Mouse (Mus musculus): ENCODE results near the gene 9430097D07Rik. TPM values are rescaled to one million over a fixed set of nuclear protein-coding genes. Genes with fewer than 3 reads are reported as not detected.

Gene 9430097D07Rik
- polyA plus RNA-seq, 1 experiment from 2014 or later: not detected

DNA sequence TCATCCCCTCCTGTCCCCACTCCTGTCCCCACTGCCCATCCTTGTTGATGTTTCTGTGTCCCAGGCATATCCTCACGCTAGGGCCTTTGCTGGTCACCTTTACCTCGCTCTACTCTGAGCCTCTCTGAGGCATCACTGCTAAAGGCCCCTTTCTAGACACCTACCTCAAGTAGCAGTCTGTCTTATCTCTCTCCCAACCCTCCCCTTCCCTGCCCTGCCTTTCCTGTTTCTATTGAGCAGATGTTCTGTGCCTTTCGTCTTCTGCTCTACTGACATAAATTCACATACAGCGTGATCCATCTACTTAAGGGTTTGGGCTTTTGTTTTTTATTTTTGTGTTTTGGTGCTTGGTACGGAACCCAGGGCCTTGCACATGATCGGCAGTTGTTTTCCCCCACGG lies 19.5 kb downstream of the 9430097D07Rik start:
- H3K9ac ChIP-seq: no peak overlapping the region
- no peak overlapping the region for H3K4me3 ChIP-seq (replicated peaks)
- no peak overlapping the region for H3K27ac ChIP-seq (replicated peaks)
- no peak overlapping the region for H3K4me2 ChIP-seq
- WGBS (ENCODE audit: insufficient replicate concordance): 40% methylated on average over 7 of the region's 7 CpGs
- ATAC-seq (ENCODE audit: insufficient read depth): no peak
- H3K27me3 ChIP-seq: no peaks in the 10 kb centered on the region
- no peaks in the 10 kb centered on the region for H3K36me3 ChIP-seq (replicated peaks)
- H3K4me1 ChIP-seq (replicated peaks): peaks cover 20% of the 10 kb centered on the region
- H3K9me3 ChIP-seq (replicated peaks): no peaks in the 10 kb centered on the region

DNA sequence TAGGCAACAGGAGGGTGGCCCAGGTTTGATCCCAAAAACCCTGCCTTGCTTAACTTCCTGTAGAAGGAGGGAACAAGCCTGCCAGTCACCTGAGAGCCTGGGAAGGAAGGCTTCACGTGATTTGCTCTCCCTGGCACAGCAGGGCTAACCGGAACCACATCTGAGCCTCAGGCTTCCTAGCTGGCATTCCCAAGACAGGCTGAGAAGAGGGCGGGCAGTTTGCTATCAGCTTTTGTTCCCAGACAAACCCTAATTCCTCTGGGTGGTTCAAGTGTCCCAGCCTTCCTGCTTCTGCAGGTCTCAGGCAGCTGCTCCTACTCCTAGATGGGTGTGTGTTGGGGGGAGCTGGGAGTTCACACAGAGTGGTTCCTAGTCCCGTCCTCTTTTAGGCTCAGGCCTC lies 20.0 kb downstream of the 9430097D07Rik start:
- Histone ChIP-seq H3K9me3 (replicated peaks) (no peaks in the 10 kb centered on the region), H3K4me2 (no peak overlapping the region), H3K27me3 (no peaks in the 10 kb centered on the region), H3K27ac (replicated peaks) (no peak overlapping the region), H3K4me3 (replicated peaks) (no peak overlapping the region), H3K4me1 (replicated peaks) (peaks cover 17% of the 10 kb centered on the region), H3K9ac (no peak overlapping the region), H3K36me3 (replicated peaks) (no peaks in the 10 kb centered on the region)
- ATAC-seq (ENCODE audit: insufficient read depth): no peak
- WGBS (ENCODE audit: insufficient replicate concordance): 43% methylated on average over 4 of the region's 4 CpGs

DNA sequence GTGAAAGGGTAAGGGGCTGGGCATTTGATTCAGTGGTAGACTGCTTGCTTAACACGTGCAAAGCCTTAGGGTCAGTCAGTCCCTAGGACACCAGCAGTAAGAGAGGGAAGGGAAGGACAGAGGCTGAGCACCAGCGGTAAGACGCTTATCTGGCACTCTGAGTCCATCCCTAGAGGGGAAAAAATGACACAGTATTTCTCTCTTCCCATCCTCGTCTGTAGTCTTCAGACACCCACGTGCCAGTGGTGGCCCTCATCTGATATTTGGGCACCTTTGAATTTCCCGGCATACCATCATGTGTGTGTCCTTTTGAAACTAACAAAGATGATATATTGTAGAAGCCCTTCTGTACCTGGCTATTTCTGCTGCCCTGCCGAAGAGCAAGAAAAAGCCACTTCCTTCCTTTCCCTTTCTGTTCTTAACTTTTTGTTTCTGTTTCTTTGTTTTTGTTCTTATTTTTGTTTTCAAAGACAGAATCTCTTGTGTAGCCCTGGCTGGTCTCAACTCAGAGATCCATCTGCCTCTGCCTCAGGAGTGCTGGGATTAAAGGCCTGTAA lies 21.8 kb downstream of the 9430097D07Rik start:
- no peak overlapping the region for H3K9ac ChIP-seq
- H3K4me2 ChIP-seq: no peak overlapping the region
- 20% methylated on average over 7 of the region's 7 CpGs for WGBS (ENCODE audit: insufficient replicate concordance)
- no peak overlapping the region for H3K4me3 ChIP-seq (replicated peaks)
- no peaks in the 10 kb centered on the region for H3K36me3 ChIP-seq (replicated peaks)
- no peak overlapping the region for H3K27ac ChIP-seq (replicated peaks)
- ATAC-seq (ENCODE audit: insufficient read depth): no peak
- no peaks in the 10 kb centered on the region for H3K9me3 ChIP-seq (replicated peaks)
- H3K4me1 ChIP-seq (replicated peaks): 0 out of 2 replicates have a peak, but pooled peaks cover 7% of the 10 kb centered on the region
- no peaks in the 10 kb centered on the region for H3K27me3 ChIP-seq

DNA sequence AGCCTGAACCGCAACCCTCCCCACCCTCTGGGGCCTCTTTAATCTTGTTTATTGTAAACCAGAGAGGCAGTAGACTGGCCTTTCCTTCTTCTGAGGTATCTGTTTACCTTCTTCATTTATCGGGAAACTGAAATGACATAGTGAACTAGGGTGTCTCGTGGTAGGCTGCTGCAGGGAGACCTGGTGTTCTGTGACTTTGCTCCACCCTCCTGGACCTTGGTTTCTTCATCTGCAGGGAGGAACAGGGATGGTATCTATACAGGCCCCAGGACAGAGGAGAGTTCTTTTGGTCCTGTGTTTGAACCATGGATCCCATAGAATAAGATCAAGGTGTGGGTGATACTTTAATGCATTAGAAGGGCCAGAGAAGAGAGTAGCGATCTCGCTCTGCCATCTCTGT lies 24.2 kb downstream of the 9430097D07Rik start:
- H3K9ac ChIP-seq: no peak overlapping the region
- no peak overlapping the region for H3K4me3 ChIP-seq (replicated peaks)
- no peak for ATAC-seq (ENCODE audit: insufficient read depth)
- no peaks in the 10 kb centered on the region for H3K36me3 ChIP-seq (replicated peaks)
- H3K4me1 ChIP-seq (replicated peaks): peaks cover 12% of the 10 kb centered on the region
- WGBS (ENCODE audit: insufficient replicate concordance): 75% methylated on average over 5 of the region's 5 CpGs
- H3K27me3 ChIP-seq: no peaks in the 10 kb centered on the region
- H3K27ac ChIP-seq (replicated peaks): no peak overlapping the region
- H3K9me3 ChIP-seq (replicated peaks): no peaks in the 10 kb centered on the region
- no peak overlapping the region for H3K4me2 ChIP-seq

DNA sequence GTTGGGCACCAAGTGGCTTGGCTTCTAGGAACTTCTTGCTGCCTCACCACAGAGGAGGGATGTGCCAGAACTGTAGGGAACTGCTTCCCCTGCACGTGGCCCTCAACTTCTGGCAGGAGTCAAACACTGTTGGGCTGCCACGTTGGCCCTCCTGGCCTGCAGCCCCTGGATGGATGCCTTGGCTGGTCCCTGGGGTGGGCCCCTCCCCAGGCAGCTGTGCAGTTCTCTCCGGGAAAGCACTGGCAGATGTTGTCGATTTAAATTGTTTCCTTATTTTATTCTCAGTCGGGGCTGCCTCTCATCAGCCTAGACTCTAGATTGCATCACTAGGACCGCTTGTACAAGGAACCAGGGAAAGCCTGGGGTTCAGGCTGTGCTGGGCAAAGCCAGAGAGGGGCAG lies 25.7 kb downstream of the 9430097D07Rik start:
- no peak overlapping the region for H3K4me3 ChIP-seq (replicated peaks)
- no peaks in the 10 kb centered on the region for H3K27me3 ChIP-seq
- H3K27ac ChIP-seq (replicated peaks): no peak overlapping the region
- H3K9me3 ChIP-seq (replicated peaks): no peaks in the 10 kb centered on the region
- no peaks in the 10 kb centered on the region for H3K36me3 ChIP-seq (replicated peaks)
- H3K4me2 ChIP-seq: no peak overlapping the region
- no peak for ATAC-seq (ENCODE audit: insufficient read depth)
- peaks cover 9% of the 10 kb centered on the region for H3K4me1 ChIP-seq (replicated peaks)
- 52% methylated on average over 6 of the region's 6 CpGs for WGBS (ENCODE audit: insufficient replicate concordance)
- H3K9ac ChIP-seq: no peak overlapping the region

DNA sequence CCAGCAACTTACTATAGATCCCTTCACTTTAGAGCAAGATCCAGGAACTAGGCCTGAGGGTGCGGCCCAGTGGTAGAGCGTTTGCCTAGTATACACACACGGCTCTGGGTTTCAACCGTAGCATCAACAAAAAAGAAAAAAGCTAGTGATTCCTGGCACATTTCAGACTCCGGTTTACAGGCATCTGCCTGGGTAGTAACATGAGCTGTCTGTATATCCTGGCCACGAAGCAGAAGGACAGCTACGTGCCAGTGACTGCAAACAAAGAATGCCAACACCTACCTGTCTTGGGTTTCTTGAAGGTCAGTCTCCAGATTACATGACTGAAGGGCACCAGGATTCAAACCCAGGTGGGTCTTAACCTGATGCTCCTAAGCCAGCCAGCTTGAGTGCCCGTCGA lies 26.3 kb downstream of the 9430097D07Rik start:
- Histone ChIP-seq H3K9me3 (replicated peaks) (no peaks in the 10 kb centered on the region), H3K4me2 (no peak overlapping the region), H3K27ac (replicated peaks) (no peak overlapping the region), H3K4me1 (replicated peaks) (peaks cover 9% of the 10 kb centered on the region), H3K36me3 (replicated peaks) (no peaks in the 10 kb centered on the region), H3K9ac (no peak overlapping the region), H3K4me3 (replicated peaks) (no peak overlapping the region), H3K27me3 (no peaks in the 10 kb centered on the region)
- ATAC-seq (ENCODE audit: insufficient read depth): no peak
- WGBS (ENCODE audit: insufficient replicate concordance): 76% methylated on average over 9 of the region's 9 CpGs

DNA sequence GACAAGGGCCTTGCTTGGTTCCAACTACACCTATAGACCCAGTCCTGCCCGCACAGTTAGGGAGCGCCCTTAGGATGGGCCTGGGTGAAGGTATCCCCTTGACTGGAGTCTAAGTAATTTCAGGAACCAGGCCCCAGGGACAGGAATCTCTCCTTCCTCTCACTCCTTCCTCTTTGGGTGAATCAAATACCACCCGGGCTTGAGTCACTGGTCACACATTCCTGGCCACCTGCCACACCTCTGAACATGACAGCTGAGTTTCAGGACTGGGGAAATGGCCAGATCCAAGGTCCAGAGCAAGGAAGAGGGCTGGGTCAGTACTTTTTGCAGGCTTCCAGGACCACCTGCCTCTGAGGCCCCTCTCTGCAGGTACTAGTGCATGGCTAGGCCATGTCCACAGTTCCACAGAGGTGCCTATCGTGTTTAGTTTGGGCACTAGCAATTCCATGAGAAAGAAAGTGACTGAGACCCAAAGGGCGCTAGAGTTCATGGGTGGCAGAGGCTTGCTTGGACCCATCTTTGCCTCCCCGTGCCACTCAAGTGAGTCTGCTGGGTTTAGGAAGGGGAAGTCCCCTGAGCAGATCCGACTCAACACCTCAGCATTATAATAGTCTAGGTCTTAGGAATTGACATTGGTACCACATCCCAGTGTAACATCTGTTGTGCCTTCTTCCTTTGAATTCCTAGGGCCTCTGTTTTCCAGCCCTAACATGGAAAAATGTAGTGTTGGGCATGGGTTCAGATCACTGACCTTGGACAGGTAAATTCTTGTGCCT lies 27.3 kb downstream of the 9430097D07Rik start:
- ATAC-seq (ENCODE audit: insufficient read depth): no peak
- Histone ChIP-seq H3K4me2 (no peak overlapping the region), H3K9ac (no peak overlapping the region), H3K27ac (replicated peaks) (no peak overlapping the region), H3K27me3 (no peaks in the 10 kb centered on the region), H3K9me3 (replicated peaks) (no peaks in the 10 kb centered on the region), H3K4me3 (replicated peaks) (no peak overlapping the region), H3K4me1 (replicated peaks) (peaks cover 5% of the 10 kb centered on the region), H3K36me3 (replicated peaks) (no peaks in the 10 kb centered on the region)
- 51% methylated on average over 7 of the region's 7 CpGs for WGBS (ENCODE audit: insufficient replicate concordance)

DNA sequence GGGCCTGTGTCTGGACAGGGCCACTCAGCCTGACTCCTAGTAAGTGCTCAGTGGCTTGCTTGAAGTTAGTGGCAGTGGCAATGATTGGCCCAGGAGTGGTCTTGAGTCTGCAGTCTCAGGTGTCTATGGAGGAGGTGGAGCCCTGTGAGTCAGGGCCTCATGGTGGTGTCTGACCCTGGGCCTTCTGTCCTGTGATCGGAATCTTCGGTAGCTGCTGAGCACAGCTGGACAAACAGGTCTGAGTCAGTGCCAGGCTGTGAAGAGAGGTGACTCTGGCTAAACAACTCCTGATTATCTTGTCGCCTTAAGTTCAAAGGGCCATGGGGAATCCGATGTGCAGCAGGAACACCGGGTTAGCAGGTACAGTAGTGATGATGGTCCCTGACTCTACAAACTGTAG lies 28.1 kb downstream of the 9430097D07Rik start:
- no peak overlapping the region for H3K4me2 ChIP-seq
- H3K27me3 ChIP-seq: no peaks in the 10 kb centered on the region
- no peak overlapping the region for H3K27ac ChIP-seq (replicated peaks)
- no peak overlapping the region for H3K4me3 ChIP-seq (replicated peaks)
- no peak overlapping the region for H3K9ac ChIP-seq
- ATAC-seq (ENCODE audit: insufficient read depth): no peak
- peaks cover 5% of the 10 kb centered on the region for H3K4me1 ChIP-seq (replicated peaks)
- H3K36me3 ChIP-seq (replicated peaks): no peaks in the 10 kb centered on the region
- no peaks in the 10 kb centered on the region for H3K9me3 ChIP-seq (replicated peaks)
- 70% methylated on average over 5 of the region's 5 CpGs for WGBS (ENCODE audit: insufficient replicate concordance)

DNA sequence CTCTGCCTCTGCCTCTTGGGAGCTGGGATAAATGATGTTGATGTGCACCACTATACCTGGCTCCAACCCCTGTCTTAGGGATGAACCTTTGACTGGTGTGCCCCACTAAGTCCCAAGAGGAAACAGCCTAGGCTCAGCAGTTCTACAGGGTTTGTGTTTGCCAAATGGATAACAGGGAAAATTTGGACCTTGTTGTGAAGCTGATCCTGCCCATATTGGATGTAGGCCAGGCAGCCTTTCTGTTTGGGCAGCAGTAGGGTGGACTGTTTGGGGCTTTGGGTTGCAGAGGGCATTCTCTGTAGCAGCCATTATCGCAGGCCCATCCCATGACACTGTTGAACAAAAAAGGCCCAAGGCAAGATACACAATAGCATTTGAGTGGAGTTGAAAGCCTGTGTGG lies 28.5 kb downstream of the 9430097D07Rik start:
- Histone ChIP-seq H3K4me3 (replicated peaks) (no peak overlapping the region), H3K9me3 (replicated peaks) (no peaks in the 10 kb centered on the region), H3K27ac (replicated peaks) (no peak overlapping the region), H3K9ac (no peak overlapping the region), H3K4me1 (replicated peaks) (peaks cover 5% of the 10 kb centered on the region), H3K4me2 (no peak overlapping the region), H3K27me3 (no peaks in the 10 kb centered on the region), H3K36me3 (replicated peaks) (no peaks in the 10 kb centered on the region)
- WGBS (ENCODE audit: insufficient replicate concordance): 70% methylated on average over 1 of the region's 1 CpGs
- ATAC-seq (ENCODE audit: insufficient read depth): no peak

DNA sequence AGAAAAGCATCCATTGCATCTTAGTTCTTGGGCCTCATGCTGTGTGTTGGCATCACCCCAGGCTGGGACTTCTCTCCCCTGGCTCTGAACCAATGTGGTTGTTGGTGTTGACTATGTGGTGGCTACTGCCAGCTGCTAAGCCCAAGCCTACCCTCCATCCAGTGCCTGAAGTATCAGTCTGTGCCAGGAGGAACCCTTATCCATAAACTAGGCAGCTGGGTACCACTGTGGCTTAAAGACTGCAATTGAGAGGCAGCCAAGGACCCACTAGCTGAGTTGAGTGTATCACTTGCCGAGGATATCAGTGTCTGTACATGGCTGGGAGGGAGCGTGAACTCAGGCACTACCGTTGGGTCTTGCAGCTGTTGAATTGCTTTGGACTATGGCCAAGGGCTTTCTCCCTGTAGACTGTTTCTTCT lies 32.4 kb downstream of the 9430097D07Rik start:
- WGBS (ENCODE audit: insufficient replicate concordance): 67% methylated on average over 3 of the region's 3 CpGs
- Histone ChIP-seq H3K36me3 (replicated peaks) (no peaks in the 10 kb centered on the region), H3K27ac (replicated peaks) (no peak overlapping the region), H3K27me3 (peaks cover 23% of the 10 kb centered on the region), H3K4me2 (no peak overlapping the region), H3K9ac (no peak overlapping the region), H3K4me1 (replicated peaks) (peaks cover 3% of the 10 kb centered on the region), H3K9me3 (replicated peaks) (no peaks in the 10 kb centered on the region), H3K4me3 (replicated peaks) (no peak overlapping the region)
- no peak for ATAC-seq (ENCODE audit: insufficient read depth)

DNA sequence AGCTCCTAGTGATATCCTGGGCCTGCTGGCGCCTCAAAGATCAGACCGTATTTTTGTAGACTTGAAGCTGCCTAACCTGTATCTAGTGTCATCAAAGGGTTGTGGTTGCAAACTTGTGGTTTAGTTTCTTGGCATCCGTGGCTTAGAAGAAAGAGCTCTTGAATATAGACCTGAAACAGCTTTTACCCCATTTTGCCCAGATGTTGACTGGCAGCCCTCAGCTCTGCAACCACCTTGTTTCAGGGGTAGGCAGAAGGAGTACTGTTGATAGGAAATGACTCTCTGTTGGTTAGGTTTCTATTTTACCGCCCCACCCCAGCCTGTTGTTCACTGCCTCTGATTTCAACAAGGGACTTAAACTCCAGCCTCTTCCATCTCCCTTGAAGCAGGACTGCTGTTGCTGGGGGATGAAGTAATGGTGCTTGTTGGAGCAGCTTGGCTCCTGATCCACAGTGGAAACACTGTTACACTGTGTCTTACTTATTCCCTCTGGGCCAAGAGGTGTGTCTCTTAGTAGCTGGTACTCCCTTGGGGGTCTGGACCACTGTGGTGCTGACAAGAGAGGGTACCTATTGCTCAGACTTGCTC lies 33.4 kb downstream of the 9430097D07Rik start:
- H3K4me1 ChIP-seq (replicated peaks): peaks cover 8% of the 10 kb centered on the region
- H3K4me2 ChIP-seq: no peak overlapping the region
- H3K4me3 ChIP-seq (replicated peaks): no peak overlapping the region
- no peak overlapping the region for H3K27ac ChIP-seq (replicated peaks)
- no peaks in the 10 kb centered on the region for H3K9me3 ChIP-seq (replicated peaks)
- ATAC-seq (ENCODE audit: insufficient read depth): no peak
- no peak overlapping the region for H3K9ac ChIP-seq
- peaks cover 32% of the 10 kb centered on the region for H3K27me3 ChIP-seq
- H3K36me3 ChIP-seq (replicated peaks): no peaks in the 10 kb centered on the region
- 23% methylated on average over 4 of the region's 4 CpGs for WGBS (ENCODE audit: insufficient replicate concordance)

Data from liver, embryonic 15.5 days (tissue).